Mouse (Mus musculus): Measurements from ENCODE around the gene Igfbp3. TPM values are rescaled to one million over a fixed set of nuclear protein-coding genes. Genes with fewer than 3 reads are reported as not detected.

Igfbp3 gene
- polyA plus RNA-seq, 1 experiment: 55.2 TPM

DNA sequence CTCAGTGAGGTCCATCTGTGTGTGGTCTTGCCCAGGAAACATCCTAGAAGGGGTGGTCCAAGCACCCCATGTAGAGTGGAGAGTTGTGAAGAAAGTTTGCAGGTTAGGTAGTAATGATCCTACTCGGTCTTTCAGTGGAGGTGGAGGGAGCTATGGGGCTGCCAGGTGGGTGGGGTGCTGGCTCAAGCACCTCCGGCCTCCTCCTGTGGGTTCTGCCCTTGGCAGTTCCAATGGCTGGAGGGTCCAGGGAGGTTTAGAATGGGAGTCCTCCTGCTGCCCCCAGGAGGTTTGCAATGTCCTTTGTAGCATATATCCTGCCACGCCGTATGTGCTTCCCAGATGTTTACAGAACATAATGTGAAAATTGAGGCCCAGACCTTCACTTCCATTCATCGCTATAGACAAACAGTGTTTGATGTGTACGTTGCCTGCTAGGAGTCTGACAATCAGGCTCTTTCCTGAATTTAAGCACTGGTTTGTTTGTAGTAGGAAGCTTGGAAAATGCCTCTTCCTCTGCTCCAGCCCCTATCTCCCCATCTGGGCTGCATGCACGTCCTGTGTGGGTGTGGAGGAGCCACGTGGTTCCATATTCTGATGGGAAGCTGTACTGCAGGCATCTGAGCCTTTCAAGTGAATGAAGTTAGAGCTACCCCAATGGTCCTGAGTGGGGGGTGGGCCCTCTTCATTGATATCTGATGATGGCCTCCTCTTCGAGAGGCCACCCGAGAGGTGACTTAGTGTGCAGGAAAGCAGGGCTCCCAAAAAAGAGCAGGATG, 15.1 kb downstream of the Igfbp3 start:
- WGBS: 61% methylated on average over 10 of the region's 10 CpGs
- Histone ChIP-seq H3K4me1 (ENCODE audit: control insufficient read depth, insufficient read depth, low read length) (no peaks in the 10 kb centered on the region), H3K4me3 (replicated peaks; ENCODE audit: extremely low read depth, low read depth, low read length) (no peak overlapping the region)
- no peak for TF ChIP-seq POLR2A (IDR thresholded peaks at IDR 0.05; ENCODE audit: borderline replicate concordance, extremely low read depth, low read depth, low read length)
- no peak for TF ChIP-seq CTCF (IDR thresholded peaks at IDR 0.05; ENCODE audit: insufficient read depth, low read length)
- DNase-seq: no peak

DNA sequence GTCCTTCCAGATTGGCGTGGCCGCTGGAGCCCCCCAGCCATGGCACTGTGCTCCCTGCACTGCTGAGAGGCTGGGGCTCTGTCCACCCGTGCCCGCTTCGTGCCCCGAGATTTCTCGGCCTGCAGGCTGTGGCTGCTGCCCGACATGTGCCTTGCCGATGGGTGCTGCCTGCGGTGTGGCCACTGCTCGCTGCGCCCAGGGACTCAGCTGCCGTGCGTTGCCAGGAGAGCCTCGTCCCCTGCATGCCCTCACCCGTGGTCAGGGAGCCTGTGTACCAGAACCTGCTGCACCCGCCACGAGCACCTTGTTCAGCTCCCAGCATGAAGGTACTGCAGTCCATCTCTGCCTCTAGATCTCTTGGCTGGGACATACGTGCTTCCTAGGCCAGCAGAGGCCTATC, 15.7 kb downstream of the Igfbp3 start:
- DNase-seq: no peak
- 91% methylated on average over 19 of the region's 19 CpGs for WGBS
- no peak overlapping the region for H3K4me3 ChIP-seq (replicated peaks; ENCODE audit: extremely low read depth, low read depth, low read length)
- H3K4me1 ChIP-seq (ENCODE audit: control insufficient read depth, insufficient read depth, low read length): no peaks in the 10 kb centered on the region
- no peak for TF ChIP-seq CTCF (IDR thresholded peaks at IDR 0.05; ENCODE audit: insufficient read depth, low read length)
- no peak for TF ChIP-seq POLR2A (IDR thresholded peaks at IDR 0.05; ENCODE audit: borderline replicate concordance, extremely low read depth, low read depth, low read length)

DNA sequence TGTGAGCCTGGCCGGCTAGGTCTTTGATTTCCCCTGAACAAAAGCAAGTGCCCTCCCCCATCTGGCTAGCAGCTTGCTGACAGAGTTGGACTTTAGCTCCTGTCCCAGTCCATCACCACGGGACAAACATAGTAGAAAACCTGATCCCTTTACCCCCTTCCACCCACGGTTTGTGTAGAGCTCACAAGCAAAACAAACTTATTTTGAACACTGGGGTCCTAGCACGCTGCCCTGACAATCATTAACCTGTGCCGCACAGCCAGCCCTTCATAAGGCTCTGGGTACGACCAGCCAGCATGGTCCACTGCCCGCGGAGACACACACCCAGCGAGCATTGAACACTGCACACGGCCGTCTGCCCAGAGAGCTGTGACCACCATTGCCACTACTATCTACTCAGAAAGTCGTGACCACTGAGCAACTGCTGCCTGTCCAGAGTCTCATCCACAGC, 16.2 kb downstream of the Igfbp3 start, which contains the start of gene Igfbp1:
TSS of gene Igfbp1 (plus strand) at position 292 of the 451 bp plus-strand sequence.
- no peak for TF ChIP-seq POLR2A (IDR thresholded peaks at IDR 0.05; ENCODE audit: borderline replicate concordance, extremely low read depth, low read depth, low read length)
- TF ChIP-seq CTCF (IDR thresholded peaks at IDR 0.05; ENCODE audit: insufficient read depth, low read length): no peak
- DNase-seq: no peak
- no peaks in the 10 kb centered on the region for H3K4me1 ChIP-seq (ENCODE audit: control insufficient read depth, insufficient read depth, low read length)
- H3K4me3 ChIP-seq (replicated peaks; ENCODE audit: extremely low read depth, low read depth, low read length): no peak within 1 kb of the TSS
- 71% methylated on average over 12 of the region's 12 CpGs for WGBS

DNA sequence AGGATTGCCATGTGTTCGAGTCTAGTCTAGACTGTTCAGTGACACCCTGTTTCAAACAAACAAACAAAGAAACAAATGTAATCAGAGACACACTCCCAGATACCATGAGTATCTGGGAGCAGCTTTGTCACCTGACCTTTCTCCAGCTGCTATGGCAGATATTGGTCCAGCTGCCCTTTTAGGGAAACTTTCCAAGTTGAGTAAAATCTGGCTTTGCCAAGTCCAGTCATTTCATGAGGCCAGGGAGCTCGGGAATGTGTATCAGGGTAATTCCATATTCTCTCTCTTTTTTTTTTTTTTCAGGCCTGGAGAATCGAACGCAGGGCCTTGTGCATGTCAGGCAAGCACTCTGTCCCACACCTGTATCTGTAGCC, 18.4 kb downstream of the Igfbp3 start:
- 83% methylated on average over 4 of the region's 4 CpGs for WGBS
- Histone ChIP-seq H3K4me3 (replicated peaks; ENCODE audit: extremely low read depth, low read depth, low read length) (no peak overlapping the region), H3K4me1 (ENCODE audit: control insufficient read depth, insufficient read depth, low read length) (no peaks in the 10 kb centered on the region)
- no peak for DNase-seq
- no peak for TF ChIP-seq CTCF (IDR thresholded peaks at IDR 0.05; ENCODE audit: insufficient read depth, low read length)
- no peak for TF ChIP-seq POLR2A (IDR thresholded peaks at IDR 0.05; ENCODE audit: borderline replicate concordance, extremely low read depth, low read depth, low read length)

DNA sequence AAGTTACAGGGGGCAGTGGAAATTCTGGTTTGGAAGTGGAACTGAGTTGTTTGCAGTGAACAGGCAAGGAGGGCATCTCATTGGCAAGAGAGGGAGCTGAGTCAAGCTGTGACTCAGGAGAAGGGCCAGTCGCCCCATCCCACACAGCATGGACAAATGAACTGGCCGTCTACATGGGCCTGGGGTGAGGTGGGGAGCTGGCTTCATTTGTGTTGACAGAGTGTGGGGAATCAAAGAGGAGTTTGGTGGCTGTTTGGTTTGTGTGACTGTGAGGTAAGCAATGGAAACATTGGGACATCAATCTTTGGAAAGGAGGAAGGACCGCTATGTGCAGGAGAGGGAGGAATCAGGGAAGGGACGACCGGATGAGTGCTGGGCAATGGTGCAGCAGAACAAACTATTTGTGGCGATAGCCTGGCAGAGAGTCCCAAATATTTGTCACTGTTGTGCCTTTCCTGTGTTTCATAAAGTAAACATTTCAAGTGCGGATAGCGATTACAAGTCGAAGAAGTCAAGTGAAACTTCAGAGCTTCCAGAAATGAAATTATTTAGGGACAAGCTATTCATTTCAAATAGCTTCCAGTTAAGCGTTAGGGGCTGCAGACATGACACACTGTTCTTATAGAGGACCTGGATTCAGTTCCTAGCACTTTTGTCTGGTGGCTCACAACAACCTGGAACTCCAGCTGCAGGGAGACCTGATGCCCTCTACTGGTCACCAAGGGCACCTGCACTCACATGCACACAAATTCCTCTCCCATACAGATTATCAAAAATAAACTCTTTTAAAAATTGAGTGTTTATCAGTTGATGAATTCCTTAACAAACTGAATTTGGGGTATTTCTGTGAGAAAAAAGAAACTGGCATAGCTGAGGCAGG, 19.1 kb downstream of the Igfbp3 start:
- WGBS: 51% methylated on average over 10 of the region's 10 CpGs
- TF ChIP-seq POLR2A (IDR thresholded peaks at IDR 0.05; ENCODE audit: borderline replicate concordance, extremely low read depth, low read depth, low read length): no peak
- no peak for TF ChIP-seq CTCF (IDR thresholded peaks at IDR 0.05; ENCODE audit: insufficient read depth, low read length)
- Histone ChIP-seq H3K4me3 (replicated peaks; ENCODE audit: extremely low read depth, low read depth, low read length) (no peak overlapping the region), H3K4me1 (ENCODE audit: control insufficient read depth, insufficient read depth, low read length) (no peaks in the 10 kb centered on the region)
- no peak for DNase-seq

DNA sequence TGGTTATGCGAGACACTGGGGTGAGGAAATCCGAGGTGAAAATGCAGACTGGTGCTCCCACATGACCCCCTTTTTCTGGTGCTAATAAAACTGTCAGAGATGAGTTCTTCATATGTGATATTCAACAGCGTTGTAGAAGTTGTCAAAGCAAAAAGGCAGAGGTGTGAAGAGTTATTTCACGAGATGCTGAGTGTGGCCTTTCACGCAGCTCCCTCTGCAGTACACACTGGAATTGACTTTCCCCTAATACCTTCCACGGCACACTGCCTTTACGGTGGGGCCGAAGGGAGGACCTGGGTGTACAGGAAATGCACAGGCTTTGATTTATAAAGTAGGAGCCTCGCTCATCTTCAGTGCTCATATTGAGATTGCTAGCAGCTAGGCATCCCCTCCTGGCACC, 20.6 kb downstream of the Igfbp3 start:
- WGBS: 73% methylated on average over 9 of the region's 9 CpGs
- Histone ChIP-seq H3K4me1 (ENCODE audit: control insufficient read depth, insufficient read depth, low read length) (no peaks in the 10 kb centered on the region), H3K4me3 (replicated peaks; ENCODE audit: extremely low read depth, low read depth, low read length) (no peak overlapping the region)
- TF ChIP-seq CTCF (IDR thresholded peaks at IDR 0.05; ENCODE audit: insufficient read depth, low read length) (no peak), POLR2A (IDR thresholded peaks at IDR 0.05; ENCODE audit: borderline replicate concordance, extremely low read depth, low read depth, low read length) (no peak)
- no peak for DNase-seq

DNA sequence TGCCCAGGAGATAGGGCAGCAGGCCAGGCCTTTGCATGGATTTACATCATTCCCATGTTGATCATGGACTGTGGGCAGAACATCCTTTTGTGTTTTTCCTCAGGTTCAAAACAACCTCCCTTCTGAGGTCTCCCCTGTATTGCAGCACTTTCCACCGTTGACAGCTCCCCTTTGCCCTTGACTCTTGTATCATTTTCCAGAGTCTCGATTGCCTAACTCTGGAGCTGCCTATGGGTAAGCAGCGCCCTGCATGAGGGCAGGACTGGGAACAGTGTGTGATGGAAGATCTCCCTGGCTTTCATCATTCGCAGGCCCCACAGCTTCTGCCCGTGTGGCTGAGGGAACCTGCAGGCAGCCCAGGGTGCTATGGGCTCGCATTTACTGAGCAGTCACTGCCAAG, 21.0 kb downstream of the Igfbp3 start:
- Histone ChIP-seq H3K4me3 (replicated peaks; ENCODE audit: extremely low read depth, low read depth, low read length) (no peak overlapping the region), H3K4me1 (ENCODE audit: control insufficient read depth, insufficient read depth, low read length) (no peaks in the 10 kb centered on the region)
- no peak for DNase-seq
- TF ChIP-seq POLR2A (IDR thresholded peaks at IDR 0.05; ENCODE audit: borderline replicate concordance, extremely low read depth, low read depth, low read length) (no peak), CTCF (IDR thresholded peaks at IDR 0.05; ENCODE audit: insufficient read depth, low read length) (no peak)
- WGBS: 58% methylated on average over 6 of the region's 6 CpGs

DNA sequence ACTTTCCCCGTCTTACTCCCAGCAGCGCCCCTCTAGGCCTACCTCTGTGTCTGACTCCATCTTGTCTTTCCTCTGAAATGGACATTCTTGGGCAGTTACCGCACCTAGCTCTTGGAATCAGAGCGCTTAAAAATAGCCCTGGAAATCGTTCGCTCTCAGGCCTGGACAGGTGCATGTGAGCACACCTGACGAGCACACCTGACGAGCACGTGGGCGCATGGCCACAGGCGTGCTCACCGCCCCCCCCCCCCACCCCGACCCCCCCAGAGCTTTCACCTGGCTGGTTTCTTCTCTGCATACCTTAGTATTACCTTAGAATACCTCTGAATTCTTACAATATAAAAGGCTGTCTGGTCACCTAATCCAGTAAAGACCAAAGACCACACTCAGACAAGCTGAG, 25.3 kb downstream of the Igfbp3 start, which contains the start of gene Gm11985:
TSS of gene Gm11985 (minus strand) at position 101 of the 400 bp plus-strand sequence.
- Histone ChIP-seq H3K4me1 (ENCODE audit: control insufficient read depth, insufficient read depth, low read length) (no peaks in the 10 kb centered on the region), H3K4me3 (replicated peaks; ENCODE audit: extremely low read depth, low read depth, low read length) (no peak within 1 kb of the TSS)
- DNase-seq: no peak
- WGBS: 83% methylated on average over 13 of the region's 13 CpGs
- no peak for TF ChIP-seq CTCF (IDR thresholded peaks at IDR 0.05; ENCODE audit: insufficient read depth, low read length)
- TF ChIP-seq POLR2A (IDR thresholded peaks at IDR 0.05; ENCODE audit: borderline replicate concordance, extremely low read depth, low read depth, low read length): no peak

DNA sequence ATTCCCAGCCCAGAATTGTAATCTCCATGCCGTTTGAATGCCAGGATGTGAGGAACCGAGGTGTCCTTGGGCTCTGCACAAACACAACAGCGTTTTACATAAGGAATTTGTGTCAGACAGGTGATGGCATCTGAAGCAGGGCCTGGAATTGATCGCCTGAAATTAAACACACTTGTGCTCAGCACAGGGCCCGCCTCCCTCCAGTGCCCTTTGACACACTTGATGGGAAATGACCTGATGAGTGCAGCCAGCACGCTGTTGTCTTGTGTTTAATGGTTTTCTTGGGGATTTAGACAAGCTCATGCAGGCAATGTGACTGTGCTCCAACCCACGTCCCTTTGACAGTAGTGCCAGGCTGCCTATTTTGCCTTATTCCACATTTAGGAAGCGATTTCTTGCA, 26.3 kb downstream of the Igfbp3 start:
- Histone ChIP-seq H3K4me3 (replicated peaks; ENCODE audit: extremely low read depth, low read depth, low read length) (no peak overlapping the region), H3K4me1 (ENCODE audit: control insufficient read depth, insufficient read depth, low read length) (no peaks in the 10 kb centered on the region)
- WGBS: 67% methylated on average over 8 of the region's 8 CpGs
- TF ChIP-seq POLR2A (IDR thresholded peaks at IDR 0.05; ENCODE audit: borderline replicate concordance, extremely low read depth, low read depth, low read length) (no peak), CTCF (IDR thresholded peaks at IDR 0.05; ENCODE audit: insufficient read depth, low read length) (no peak)
- no peak for DNase-seq
